Mouse (Mus musculus) frontal cortex, postnatal 14 days (tissue): ENCODE measurements around the gene Zdhhc16.
"Not testable (repeated sequence)": the region's sequence is repeated elsewhere in the genome, so short reads cannot be mapped to it uniquely, and the experiment has no call there.

Source experiments
- DNase-seq, 2 experiments: peaks; one replicate each; pipeline ENCODE4 v3.0.0; 2022; ENCODE audit warnings: low spot score in 2 of 2

The Zdhhc16 gene

GRCm38 (mm10) chr19:41913774-41914591 is 19.3 kb upstream of the Zdhhc16 start:
- no peak for DNase-seq

GRCm38 (mm10) chr19:41914592-41914882 is 18.7 kb upstream of the Zdhhc16 start:
- not testable (repeated sequence) for DNase-seq

GRCm38 (mm10) chr19:41915294-41915693 is 18.0 kb upstream of the Zdhhc16 start:
- no peak for DNase-seq

- DNase-seq: no peak
These were observed 16.4 kb upstream of the Zdhhc16 start for GRCm38 (mm10) chr19:41916853-41917252.

- no peak for DNase-seq
These were observed 13.8 kb upstream of the Zdhhc16 start for GRCm38 (mm10) chr19:41919471-41919870.

- DNase-seq: no peak
These were observed 12.7 kb upstream of the Zdhhc16 start for GRCm38 (mm10) chr19:41920412-41921067.

DNA sequence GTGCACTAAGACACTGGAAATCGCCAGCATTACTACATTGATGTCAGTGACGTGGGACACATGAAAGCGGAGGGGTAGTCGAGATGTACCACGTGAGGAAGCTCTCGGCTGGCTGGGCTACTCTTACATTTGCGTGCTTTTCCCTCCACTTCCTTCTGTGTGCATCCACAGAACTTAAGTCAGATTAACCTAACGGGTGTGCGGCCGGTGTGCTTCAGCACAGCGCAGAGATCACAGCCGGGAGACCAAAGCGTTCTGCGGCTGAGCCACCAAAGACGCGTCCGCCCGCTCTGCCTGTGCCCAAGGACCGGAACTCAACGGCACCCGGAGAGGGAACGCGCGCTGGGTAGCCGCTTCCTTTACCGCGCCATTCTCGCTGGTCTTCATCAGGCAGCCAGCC is 594 bp upstream of the Zdhhc16 start:
- no peak for DNase-seq

GRCm38 (mm10) chr19:41934124-41934523 is 844 bp downstream of the Zdhhc16 start:
- DNase-seq: no peak

- DNase-seq: no peak
These were observed 2.6 kb downstream of the Zdhhc16 start for GRCm38 (mm10) chr19:41935921-41936320.

DNA sequence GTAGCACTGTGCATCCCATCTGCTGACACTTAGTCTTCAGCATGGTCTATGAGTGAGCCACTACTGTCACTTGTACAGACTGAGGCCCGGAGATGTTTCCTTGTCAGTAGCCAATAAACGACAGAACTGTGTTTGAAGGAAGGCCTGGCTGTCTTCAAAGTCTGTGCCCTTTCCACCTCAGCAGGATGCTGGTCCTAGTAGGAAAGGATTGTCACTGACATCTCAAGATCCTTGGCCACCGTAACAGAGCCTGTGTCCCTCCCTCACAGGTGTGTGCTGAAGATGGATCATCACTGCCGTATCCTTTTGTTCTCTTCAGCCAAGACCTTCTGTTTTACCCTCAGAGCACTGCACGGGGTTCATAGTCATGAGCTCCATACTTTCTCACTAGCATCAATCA is 5.3 kb downstream of the Zdhhc16 start:
- no peak for DNase-seq

- DNase-seq: no peak
These were observed 10.6 kb downstream of the Zdhhc16 start for GRCm38 (mm10) chr19:41943841-41944240.

GRCm38 (mm10) chr19:41952287-41952686 is 19.0 kb downstream of the Zdhhc16 start:
- DNase-seq: no peak

GRCm38 (mm10) chr19:41953574-41953973 is 20.3 kb downstream of the Zdhhc16 start:
- DNase-seq: no peak

DNA sequence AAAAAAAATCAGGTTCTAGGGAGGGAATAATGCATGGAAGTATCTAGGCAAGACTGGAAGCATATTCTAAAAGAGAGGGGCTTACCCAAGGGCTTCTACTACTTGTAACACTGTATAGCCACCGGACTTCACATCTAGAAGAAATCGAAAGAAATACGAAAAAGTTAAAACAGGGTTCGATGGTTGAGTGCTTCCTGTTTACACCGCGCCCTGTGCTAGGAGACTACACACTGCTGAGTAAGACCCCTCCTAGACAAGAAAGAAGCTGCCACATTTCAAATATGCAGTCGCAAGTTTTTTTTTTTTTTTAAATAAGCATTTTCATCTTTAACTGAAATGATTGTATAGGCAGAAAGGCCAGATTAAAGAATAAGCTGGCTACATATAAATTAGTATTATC is 36.3 kb downstream of the Zdhhc16 start:
- DNase-seq: no peak

DNA sequence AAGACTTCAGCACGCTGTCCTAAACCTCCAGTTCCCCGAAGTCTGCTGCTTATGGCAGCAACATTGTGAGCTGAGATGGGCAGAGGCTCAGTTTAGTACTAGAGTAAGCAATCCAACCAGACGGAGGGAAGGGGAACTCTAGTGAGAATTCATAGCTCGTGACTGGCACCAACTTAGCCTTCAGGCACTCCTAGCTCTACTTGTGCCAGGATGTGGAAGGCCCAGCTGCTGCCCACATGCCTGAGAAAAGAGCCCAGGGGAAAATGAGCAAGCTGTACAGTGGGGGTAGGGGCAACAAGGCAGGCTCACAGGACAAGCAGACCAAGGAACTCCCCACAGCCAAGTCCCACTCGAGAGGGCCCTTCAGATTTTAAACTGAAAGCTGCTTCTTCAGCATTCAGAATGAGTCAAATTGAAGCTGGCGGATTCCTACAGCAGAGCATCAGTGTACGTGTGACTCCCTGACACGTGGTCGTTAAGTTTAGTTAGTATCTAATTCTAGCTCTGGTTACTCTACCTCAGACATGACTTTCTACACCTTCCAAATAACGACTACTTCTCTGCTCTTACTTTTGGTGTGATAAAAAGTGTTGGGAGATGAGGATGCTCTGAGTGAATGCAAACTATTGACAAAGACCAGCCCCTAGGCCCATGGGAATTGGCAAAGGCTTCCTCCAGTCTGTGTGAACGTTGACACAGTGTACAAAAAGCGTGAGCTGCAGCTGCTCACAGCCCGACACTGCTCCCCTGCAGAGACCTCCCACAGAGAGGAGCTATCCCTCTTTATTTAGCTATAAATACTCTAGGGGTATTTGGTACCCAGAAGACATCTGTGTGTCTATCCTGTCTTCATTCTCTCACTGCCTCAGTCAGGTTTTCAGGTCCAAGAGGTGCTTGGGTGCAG is 40.9 kb downstream of the Zdhhc16 start:
- DNase-seq: peak in 1 of 2 experiments; percentile 22

DNA sequence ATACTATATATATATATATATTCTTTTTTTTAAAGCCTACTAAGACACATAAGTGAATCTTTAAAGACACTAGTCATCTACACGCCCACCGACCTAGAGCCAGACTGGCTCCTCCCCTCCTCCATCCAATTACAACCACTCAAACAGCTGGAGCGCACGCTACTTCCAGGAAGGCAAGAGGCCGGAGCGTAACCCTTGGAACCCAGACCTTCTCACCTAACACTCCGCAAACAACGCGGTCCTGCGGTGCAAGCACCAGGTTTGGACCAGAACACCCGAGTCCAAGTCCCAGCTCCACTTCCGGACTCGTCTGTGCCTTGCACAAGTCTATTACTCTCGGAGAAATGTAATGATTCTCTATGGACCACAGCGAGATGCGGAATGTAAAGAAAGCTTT is 47.1 kb downstream of the Zdhhc16 start:
- no peak for DNase-seq

- DNase-seq: peak; percentile 99
These were observed 47.7 kb downstream of the Zdhhc16 start, which contains the start of gene Mms19 for GRCm38 (mm10) chr19:41980819-41981594. Gene Mms19, minus strand, starts transcription at chr19:41981157.

- no peak for DNase-seq
These were observed 48.3 kb downstream of the Zdhhc16 start, which contains the start of gene Ubtd1 for GRCm38 (mm10) chr19:41981595-41981927. Gene Ubtd1, plus strand, starts transcription at chr19:41981763.

- peak in 1 of 2 experiments; percentile 50 for DNase-seq
These were observed 48.9 kb downstream of the Zdhhc16 start for GRCm38 (mm10) chr19:41981931-41982790.

GRCm38 (mm10) chr19:41982791-41983150 is 49.5 kb downstream of the Zdhhc16 start:
- DNase-seq: no peak

GRCm38 (mm10) chr19:41985994-41986393 is 52.7 kb downstream of the Zdhhc16 start:
- DNase-seq: no peak
